Mouse (Mus musculus) fibroblast of lung, adult 2 months (primary cell): ENCODE measurements around the gene Brca1.
A peak's percentile ranks its signal among the peaks of the same experiment; 100 is the strongest.
"Not testable (repeated sequence)": the region's sequence is repeated elsewhere in the genome, so short reads cannot be mapped to it uniquely, and the experiment has no call there.

Experiments
- DNase-seq: peaks from one replicate; pipeline ENCODE4 v3.0.0-alpha.2; 2011; ENCODE audit warnings: low read depth

The Brca1 gene

GRCm38 (mm10) chr11:101551751-101552475, at the start of gene Brca1, which contains the start of gene Nbr1:
Gene Brca1, minus strand, starts transcription at chr11:101551955.
Gene Nbr1, plus strand, starts transcription at chr11:101552149.
- peak; percentile 98 for DNase-seq

- DNase-seq: no peak
Observed at GRCm38 (mm10) chr11:101599156-101599555, 47.4 kb upstream of the Brca1 start, which contains the start of gene Gm11634. Gene Gm11634, minus strand, starts transcription at chr11:101599256.

GRCm38 (mm10) chr11:101589989-101590624, 38.4 kb upstream of the Brca1 start:
- DNase-seq: no peak

GRCm38 (mm10) chr11:101589444-101589843, 37.7 kb upstream of the Brca1 start:
- no peak for DNase-seq

- DNase-seq: no peak
Observed at GRCm38 (mm10) chr11:101588868-101589267, 37.1 kb upstream of the Brca1 start.

GRCm38 (mm10) chr11:101587676-101588075, 35.9 kb upstream of the Brca1 start:
- peak; percentile 69 for DNase-seq

GRCm38 (mm10) chr11:101585805-101586204, 34.0 kb upstream of the Brca1 start:
- DNase-seq: no peak

GRCm38 (mm10) chr11:101585031-101585430, 33.3 kb upstream of the Brca1 start:
- DNase-seq: not testable (repeated sequence)

- DNase-seq: no peak
Observed at GRCm38 (mm10) chr11:101583205-101583604, 31.4 kb upstream of the Brca1 start.

GRCm38 (mm10) chr11:101582054-101583035, 30.6 kb upstream of the Brca1 start, which contains the start of gene Tmem106a:
Gene Tmem106a, plus strand, starts transcription at chr11:101582242.
- peak; percentile 31 for DNase-seq

- DNase-seq: no peak
Observed at GRCm38 (mm10) chr11:101581081-101581764, 29.5 kb upstream of the Brca1 start.

GRCm38 (mm10) chr11:101576116-101576515, 24.4 kb upstream of the Brca1 start:
- DNase-seq: no peak

GRCm38 (mm10) chr11:101568421-101568820, 16.7 kb upstream of the Brca1 start:
- no peak for DNase-seq

GRCm38 (mm10) chr11:101562391-101562790, 10.6 kb upstream of the Brca1 start:
- DNase-seq: peak; percentile 62

GRCm38 (mm10) chr11:101556954-101557353, 5.2 kb upstream of the Brca1 start:
- no peak for DNase-seq

GRCm38 (mm10) chr11:101556541-101556940, 4.8 kb upstream of the Brca1 start:
- no peak for DNase-seq

GRCm38 (mm10) chr11:101553354-101553930, 1.7 kb upstream of the Brca1 start:
- peak; percentile 29 for DNase-seq

GRCm38 (mm10) chr11:101552476-101553300, 933 bp upstream of the Brca1 start:
- peak; percentile 100 for DNase-seq

GRCm38 (mm10) chr11:101548526-101548925, 3.2 kb downstream of the Brca1 start:
- no peak for DNase-seq

GRCm38 (mm10) chr11:101544132-101544531, 7.6 kb downstream of the Brca1 start:
- no peak for DNase-seq
